Mouse (Mus musculus) testis, adult 2 months (tissue): ENCODE measurements around the gene Tex2.

Source experiments
- CTCF ChIP-seq: fragments of 200-500 bp; IDR thresholded peaks from 2 replicates; pipeline ENCODE4 v1.5.1; 2012; ENCODE audit warnings: low read depth, mild to moderate bottlenecking, inconsistent platforms, low read length, moderate library complexity; ENCODE audit not compliant: control insufficient read depth, insufficient read depth, insufficient replicate concordance
- POLR2A ChIP-seq: fragments of 200-500 bp; IDR thresholded peaks from 2 replicates; pipeline ENCODE4 v1.6.1; 2012; ENCODE audit warnings: low read depth, mild to moderate bottlenecking, inconsistent platforms, low read length, moderate library complexity; ENCODE audit not compliant: control insufficient read depth

DNA sequence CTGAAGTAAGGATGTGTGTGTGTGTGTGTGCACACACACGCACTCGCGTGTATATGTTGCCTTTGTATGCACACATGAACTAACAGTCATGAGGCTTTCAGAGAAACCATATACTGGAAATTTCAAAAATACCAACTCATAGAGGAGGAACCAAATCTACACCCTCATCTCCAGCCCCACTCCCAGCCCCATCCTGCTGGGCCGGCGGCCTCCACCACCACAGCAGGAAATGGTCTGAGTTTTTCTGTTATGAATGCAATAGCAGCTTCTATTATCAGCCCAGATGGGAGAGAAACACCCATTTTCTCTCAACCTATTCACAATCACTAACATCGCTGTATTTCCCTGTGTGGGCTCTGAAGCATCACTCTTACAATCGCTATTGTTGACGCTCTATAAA, 8.8 kb upstream of the Tex2 start:
- TF ChIP-seq CTCF (no peak), POLR2A (no peak)
